Mouse (Mus musculus) heart, postnatal 0 days (tissue): ENCODE results near the gene Phf13. TPM values are rescaled to one million over a fixed set of nuclear protein-coding genes. Genes with fewer than 3 reads are reported as not detected.

Source experiments
- ATAC-seq: fragments of 200-750 bp; cut with Nextera tagmentation; 2 replicates; pipeline ENCODE4 v1.8.0; 2017; ENCODE audit warnings: low read depth, moderate number of reproducible peaks, moderate library complexity; ENCODE audit not compliant: insufficient read depth
- DNase-seq: peaks from one replicate; pipeline ENCODE4 v3.0.0-alpha.2; 2016; ENCODE audit warnings: low spot score
- H3K27ac ChIP-seq: fragments of 300-500 bp; sonication (generic); 2 replicates; pipeline ENCODE4 v1.5.1; 2014; ENCODE audit warnings: low read depth, mild to moderate bottlenecking
- H3K27me3 ChIP-seq: fragments of 300-500 bp; sonication (generic); 2 replicates; pipeline ENCODE4 v1.6.1; 2014; ENCODE audit warnings: low read length, mixed read lengths; ENCODE audit not compliant: control insufficient read depth, insufficient read depth
- H3K36me3 ChIP-seq: fragments of 300-500 bp; sonication (generic); replicated peaks from 2 replicates; pipeline ENCODE4 v1.6.1; 2014; ENCODE audit warnings: low read length, mixed read lengths; ENCODE audit not compliant: control insufficient read depth, insufficient read depth
- H3K4me1 ChIP-seq: fragments of 300-500 bp; sonication (generic); 2 replicates; pipeline ENCODE4 v1.6.1; 2014; ENCODE audit warnings: antibody characterized with exemption; ENCODE audit not compliant: control insufficient read depth, insufficient read depth
- H3K4me2 ChIP-seq: fragments of 300-500 bp; sonication (generic); 2 replicates; pipeline ENCODE4 v1.6.1; 2014; ENCODE audit warnings: low read depth, mild to moderate bottlenecking, low read length, moderate library complexity
- H3K4me3 ChIP-seq: fragments of 300-500 bp; sonication (generic); 2 replicates; pipeline ENCODE4 v1.5.1; 2014; ENCODE audit warnings: low read depth, low read length
- H3K9ac ChIP-seq: fragments of 300-500 bp; sonication (generic); replicated peaks from 2 replicates; pipeline ENCODE4 v1.6.1; 2014; ENCODE audit warnings: low read depth, low read length, mixed read lengths
- H3K9me3 ChIP-seq: fragments of 300-500 bp; sonication (generic); replicated peaks from 2 replicates; pipeline ENCODE4 v1.6.1; 2016; ENCODE audit warnings: low read length; ENCODE audit not compliant: control insufficient read depth
- CTCF ChIP-seq: IDR thresholded peaks from 2 replicates; pipeline ENCODE4 v1.5.1; 2016; ENCODE audit warnings: antibody characterized with exemption, control low read depth, low read depth
- EP300 ChIP-seq: IDR thresholded peaks from 2 replicates; pipeline ENCODE4 v1.6.1; 2016; ENCODE audit warnings: antibody characterized with exemption, low read depth
- WGBS: fragments of 180-500 bp; shearing (Covaris S2); extraction: QIAGEN DNeasy Blood & Tissue Kit; methylation state at CpG from one replicate; pipeline ENCODE4 v1.1.7; 2014; 5-methylcytosine and 5-hydroxymethylcytosine counted together
- polyA plus RNA-seq: library from polyadenylated mRNA; unstranded; fragments of >200 nt; fragmentation: Nextera tagmentation; extraction: Ambion mirVana; gene quantifications from 2 replicates; pipeline ENCODE4 v1.2.1, GENCODE M21; 2015
- total RNA-seq: library from RNA; depleted of rRNA; stranded (reverse); fragments of >200 nt; gene quantifications from 2 replicates; pipeline ENCODE4 v1.2.3, GENCODE M21; 2014; ENCODE audit warnings: low replicate concordance

The Phf13 gene
- total and polyA plus RNA-seq, 2 experiments from 2014 or later: 8.0 to 9.3 TPM

DNA sequence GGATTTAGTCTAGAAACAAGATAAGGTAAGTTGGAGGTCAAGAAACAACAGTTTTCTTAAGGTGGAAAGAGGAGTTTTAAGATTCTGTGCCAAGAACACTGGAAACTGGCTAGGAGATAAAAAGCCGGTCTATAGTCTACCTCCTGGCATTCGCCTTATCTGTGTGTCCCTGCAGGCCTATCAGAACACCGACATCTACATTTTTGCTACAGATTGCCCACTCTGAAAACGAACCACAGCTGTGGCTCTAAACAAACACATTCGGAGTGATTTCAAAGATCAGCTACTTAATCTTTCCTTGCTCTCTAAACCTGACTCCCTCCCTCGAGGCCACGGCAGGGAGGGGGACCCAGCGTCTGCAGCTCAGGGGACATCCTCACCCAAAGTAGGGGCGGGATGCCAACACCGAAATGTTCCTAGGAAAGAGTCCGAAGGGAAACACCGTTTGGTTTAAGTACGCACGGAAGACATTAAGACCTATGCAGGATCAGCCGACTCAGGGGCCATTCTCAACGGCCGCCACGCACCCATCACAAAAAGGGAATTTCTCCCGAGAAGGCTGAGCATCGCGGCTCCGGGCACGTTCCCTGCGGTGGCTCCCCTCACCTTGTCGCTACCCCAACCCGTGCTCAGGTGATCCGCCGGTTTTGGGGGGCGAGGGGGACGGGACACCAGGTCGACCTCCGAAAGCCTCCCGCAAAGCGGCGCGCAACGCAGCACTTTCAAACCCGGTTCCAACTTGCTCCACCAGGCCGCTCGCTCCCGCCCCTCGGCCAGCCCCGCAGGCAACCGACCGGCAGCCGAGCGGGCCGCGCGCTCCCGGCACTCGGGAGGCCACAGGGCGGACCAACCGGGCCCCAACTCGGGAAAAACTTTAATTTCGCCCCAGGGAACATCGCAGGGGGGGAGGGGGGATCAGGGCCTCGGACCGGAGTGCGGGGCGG lies 1.6 kb downstream of the Phf13 start:
- TF ChIP-seq CTCF: no peak
- TF ChIP-seq EP300: no peak
- Histone ChIP-seq H3K9me3 (no peaks in the 10 kb centered on the region), H3K27me3 (no peaks in the 10 kb centered on the region), H3K4me3 (peak overlapping the region; percentile 99), H3K36me3 (peaks cover 21% of the 10 kb centered on the region), H3K4me1 (peaks cover 12% of the 10 kb centered on the region), H3K9ac (peak overlapping the region; percentile 94), H3K27ac (peak overlapping the region; percentile 89), H3K4me2 (peak overlapping the region; percentile 99)
- ATAC-seq (no peak), DNase-seq (no peak)
- WGBS: 2% methylated on average over 56 of the region's 61 CpGs

GRCm38 (mm10) chr4:151993035-151993434 lies 3.0 kb downstream of the Phf13 start:
- Histone ChIP-seq H3K4me3 (no peak overlapping the region), H3K36me3 (peaks cover 21% of the 10 kb centered on the region), H3K4me1 (peaks cover 13% of the 10 kb centered on the region), H3K4me2 (no peak overlapping the region), H3K9ac (no peak overlapping the region), H3K27me3 (no peaks in the 10 kb centered on the region), H3K27ac (no peak overlapping the region), H3K9me3 (no peaks in the 10 kb centered on the region)
- 40% methylated on average over 6 of the region's 6 CpGs for WGBS
- TF ChIP-seq EP300: no peak
- no peak for TF ChIP-seq CTCF
- ATAC-seq (no peak), DNase-seq (no peak)

GRCm38 (mm10) chr4:151992091-151992490 lies 4.0 kb downstream of the Phf13 start:
- H3K27ac ChIP-seq: no peak overlapping the region
- no peak overlapping the region for H3K4me2 ChIP-seq
- no peak overlapping the region for H3K9ac ChIP-seq
- H3K4me3 ChIP-seq: no peak overlapping the region
- H3K9me3 ChIP-seq: no peaks in the 10 kb centered on the region
- ATAC-seq (no peak), DNase-seq (no peak)
- no peaks in the 10 kb centered on the region for H3K27me3 ChIP-seq
- H3K36me3 ChIP-seq: peaks cover 21% of the 10 kb centered on the region
- TF ChIP-seq CTCF (no peak), EP300 (no peak)
- H3K4me1 ChIP-seq: peaks cover 13% of the 10 kb centered on the region
- WGBS: 86% methylated on average over 9 of the region's 9 CpGs

- H3K9ac ChIP-seq: 0 out of 2 replicates have a peak overlapping the region, but pooled peaks have one; percentile 79
- no peak for ATAC-seq
- TF ChIP-seq CTCF: no peak
These were observed 7.0 kb downstream of the Phf13 start for GRCm38 (mm10) chr4:151989110-151989488.

DNA sequence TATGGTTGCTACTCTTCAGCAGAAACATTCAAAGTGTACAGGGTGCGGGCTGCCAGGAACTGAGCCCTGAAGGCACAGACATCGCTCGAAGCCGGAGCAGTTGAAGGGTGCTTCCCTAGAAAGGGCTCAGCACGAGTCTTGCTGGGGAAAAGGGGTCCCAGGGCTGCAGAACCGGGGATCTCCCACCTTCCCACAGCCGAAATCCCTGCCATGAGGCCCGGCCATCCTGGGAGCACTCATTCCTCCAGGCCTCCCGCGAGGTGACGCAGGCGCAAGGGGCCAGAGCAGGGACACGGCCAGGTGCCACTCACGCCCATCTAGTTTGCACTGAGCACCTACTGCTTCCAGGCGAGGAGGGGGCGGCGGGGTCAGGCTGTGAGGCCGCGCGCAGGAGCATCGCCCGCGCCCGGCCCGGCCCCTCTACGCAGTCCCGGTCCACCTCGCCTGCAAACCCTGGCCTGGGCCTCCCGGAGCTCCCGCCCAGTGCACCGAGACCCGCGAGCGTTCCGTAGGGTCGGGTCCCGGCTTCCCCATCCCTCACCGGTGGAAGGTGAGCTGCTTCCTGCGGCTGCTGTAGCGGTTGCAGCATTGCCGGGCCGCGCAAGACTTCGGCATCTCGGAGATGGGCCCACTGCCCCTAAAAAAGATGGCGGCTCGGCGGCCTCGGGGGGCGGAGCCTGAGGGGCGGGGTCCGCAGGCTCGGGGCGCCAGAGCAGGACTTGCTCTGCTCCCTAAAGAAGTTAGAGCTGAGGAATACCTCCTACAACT lies 7.5 kb downstream of the Phf13 start, which contains the start of gene Thap3:
Gene Thap3 (minus strand): TSS at position 656 of the 768 bp plus-strand sequence.
- under 1% methylated on average over 54 of the region's 54 CpGs for WGBS
- Histone ChIP-seq H3K9ac (peak within 1 kb of the TSS; percentile 79), H3K4me2 (peak within 1 kb of the TSS; percentile 71), H3K27me3 (no peaks in the 10 kb centered on the region), H3K27ac (peak within 1 kb of the TSS; percentile 61), H3K4me3 (peak within 1 kb of the TSS; percentile 79), H3K36me3 (peaks cover 21% of the 10 kb centered on the region), H3K4me1 (peaks cover 7% of the 10 kb centered on the region; the same call in 1 of the 2 replicates), H3K9me3 (no peaks in the 10 kb centered on the region)
- peak; percentile 72 for ATAC-seq
- TF ChIP-seq EP300 (no peak), CTCF (no peak)
- DNase-seq: no peak

More at GRCm38 (mm10) chr4:151989110-151989488, 7.0 kb downstream of the Phf13 start:
- Histone ChIP-seq H3K36me3 (peaks cover 21% of the 10 kb centered on the region), H3K4me2 (peak overlapping the region; percentile 71), H3K27ac (no peak overlapping the region), H3K9me3 (no peaks in the 10 kb centered on the region), H3K27me3 (no peaks in the 10 kb centered on the region), H3K4me1 (peaks cover 10% of the 10 kb centered on the region; the same call in 1 of the 2 replicates), H3K4me3 (peak overlapping the region; percentile 79)
- no peak for DNase-seq
- 38% methylated on average over 6 of the region's 6 CpGs for WGBS
